Mouse (Mus musculus) stomach, postnatal 0 days (tissue): ENCODE measurements around the gene Arhgap22.

ENCODE experiments used
- CTCF ChIP-seq: IDR thresholded peaks from 2 replicates; pipeline ENCODE4 v1.5.1; 2016; ENCODE audit warnings: antibody characterized with exemption, low read depth, mild to moderate bottlenecking, moderate library complexity
- EP300 ChIP-seq: optimal IDR thresholded peaks from 2 replicates; pipeline ENCODE3; 2016; ENCODE audit warnings: antibody characterized with exemption

GRCm38 (mm10) chr14:33185068-33185800, 28.6 kb upstream of the Arhgap22 start, which contains the start of gene Wdfy4:
- TF ChIP-seq CTCF (no peak), EP300 (no peak)
